Mouse (Mus musculus): Measurements from ENCODE around the gene AC129217.1. TPM values are rescaled to one million over a fixed set of nuclear protein-coding genes. Genes with fewer than 3 reads are reported as not detected.
"Not testable (repeated sequence)": the region's sequence is repeated elsewhere in the genome, so short reads cannot be mapped to it uniquely, and the experiment has no call there.

The AC129217.1 gene
- polyA plus RNA-seq, 1 experiment from 2014 or later, result not detected

DNA sequence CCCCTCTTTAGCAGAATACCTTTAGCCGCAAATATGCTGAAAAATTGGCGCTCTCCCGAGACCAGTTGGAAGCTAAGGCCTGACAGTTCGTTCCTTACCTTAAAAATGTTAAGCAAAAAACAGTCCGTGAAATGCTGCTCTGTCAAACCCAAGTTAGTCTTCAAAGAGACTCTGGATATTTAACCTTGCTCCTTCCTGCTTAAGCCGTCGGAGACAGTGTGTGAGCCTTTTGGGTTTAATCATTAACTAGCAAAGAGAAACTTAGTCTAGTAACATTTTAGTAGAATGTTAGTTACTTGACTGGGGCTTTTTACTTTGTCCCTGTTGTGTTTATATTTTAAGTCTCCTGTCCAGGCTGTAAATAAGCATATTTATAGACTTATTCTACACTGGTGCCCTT lies 8.4 kb upstream of the AC129217.1 start:
- Histone ChIP-seq H3K4me1 (replicated peaks; ENCODE audit: control insufficient read depth, insufficient read depth, low read length) (peaks cover 5% of the 10 kb centered on the region; the same call in 1 of the 2 replicates), H3K36me3 (ENCODE audit: control insufficient read depth, insufficient read depth) (peaks cover 30% of the 10 kb centered on the region), H3K4me2 (replicated peaks; ENCODE audit: low read depth) (peak overlapping the region; percentile 80), H3K27ac (ENCODE audit: low read depth, low read length) (peak overlapping the region; percentile 95), H3K27me3 (replicated peaks; ENCODE audit: control insufficient read depth, insufficient read depth, low read length) (no peaks in the 10 kb centered on the region), H3K9ac (ENCODE audit: low read depth, low read length) (peak overlapping the region; percentile 97), H3K4me3 (ENCODE audit: low read depth, low read length) (peak overlapping the region; percentile 97), H3K9me3 (ENCODE audit: control insufficient read depth) (no peaks in the 10 kb centered on the region)
- ATAC-seq, result no peak
- TF ChIP-seq CTCF (IDR thresholded peaks at IDR 0.05; ENCODE audit: low read depth), result no peak
- WGBS, result under 1% methylated on average over 7 of the region's 7 CpGs

GRCm38 (mm10) chr19:8822696-8823095 lies 6.9 kb upstream of the AC129217.1 start:
- peak overlapping the region; percentile 97; the same call in 1 of the 2 replicates for H3K4me3 ChIP-seq (ENCODE audit: low read depth, low read length)
- peaks cover 5% of the 10 kb centered on the region; the same call in 1 of the 2 replicates for H3K4me1 ChIP-seq (replicated peaks; ENCODE audit: control insufficient read depth, insufficient read depth, low read length)
- no peak overlapping the region for H3K27ac ChIP-seq (ENCODE audit: low read depth, low read length)
- H3K9ac ChIP-seq (ENCODE audit: low read depth, low read length), result no peak overlapping the region
- H3K36me3 ChIP-seq (ENCODE audit: control insufficient read depth, insufficient read depth), result peaks cover 43% of the 10 kb centered on the region
- no peak for ATAC-seq
- TF ChIP-seq CTCF (IDR thresholded peaks at IDR 0.05; ENCODE audit: low read depth), result no peak
- H3K27me3 ChIP-seq (replicated peaks; ENCODE audit: control insufficient read depth, insufficient read depth, low read length), result no peaks in the 10 kb centered on the region
- H3K9me3 ChIP-seq (ENCODE audit: control insufficient read depth), result no peaks in the 10 kb centered on the region
- H3K4me2 ChIP-seq (replicated peaks; ENCODE audit: low read depth), result peak overlapping the region; percentile 80
- 56% methylated on average over 8 of the region's 8 CpGs for WGBS

- H3K9ac ChIP-seq (ENCODE audit: low read depth, low read length), result no peak overlapping the region
- H3K27ac ChIP-seq (ENCODE audit: low read depth, low read length), result no peak overlapping the region
- H3K4me1 ChIP-seq (replicated peaks; ENCODE audit: control insufficient read depth, insufficient read depth, low read length), result no peaks in the 10 kb centered on the region
- H3K36me3 ChIP-seq (ENCODE audit: control insufficient read depth, insufficient read depth), result peaks cover 87% of the 10 kb centered on the region
- TF ChIP-seq CTCF (IDR thresholded peaks at IDR 0.05; ENCODE audit: low read depth), result no peak
- no peak overlapping the region for H3K4me2 ChIP-seq (replicated peaks; ENCODE audit: low read depth)
- no peaks in the 10 kb centered on the region for H3K27me3 ChIP-seq (replicated peaks; ENCODE audit: control insufficient read depth, insufficient read depth, low read length)
- no peaks in the 10 kb centered on the region for H3K9me3 ChIP-seq (ENCODE audit: control insufficient read depth)
- no peak overlapping the region for H3K4me3 ChIP-seq (ENCODE audit: low read depth, low read length)
- 87% methylated on average over 8 of the region's 8 CpGs for WGBS
- ATAC-seq, result no peak
Measured at GRCm38 (mm10) chr19:8830664-8831063, 1.1 kb downstream of the AC129217.1 start.

- H3K27me3 ChIP-seq (replicated peaks; ENCODE audit: control insufficient read depth, insufficient read depth, low read length), result no peaks in the 10 kb centered on the region
- H3K27ac ChIP-seq (ENCODE audit: low read depth, low read length), result no peak overlapping the region
- no peak overlapping the region for H3K9ac ChIP-seq (ENCODE audit: low read depth, low read length)
- H3K4me2 ChIP-seq (replicated peaks; ENCODE audit: low read depth), result no peak overlapping the region
- WGBS, result 84% methylated on average over 11 of the region's 11 CpGs
- H3K9me3 ChIP-seq (ENCODE audit: control insufficient read depth), result no peaks in the 10 kb centered on the region
- peaks cover 82% of the 10 kb centered on the region for H3K36me3 ChIP-seq (ENCODE audit: control insufficient read depth, insufficient read depth)
- no peak overlapping the region for H3K4me3 ChIP-seq (ENCODE audit: low read depth, low read length)
- no peak for TF ChIP-seq CTCF (IDR thresholded peaks at IDR 0.05; ENCODE audit: low read depth)
- no peaks in the 10 kb centered on the region for H3K4me1 ChIP-seq (replicated peaks; ENCODE audit: control insufficient read depth, insufficient read depth, low read length)
- no peak for ATAC-seq
Measured at GRCm38 (mm10) chr19:8831262-8831661, 1.7 kb downstream of the AC129217.1 start.

GRCm38 (mm10) chr19:8832971-8833370 lies 3.4 kb downstream of the AC129217.1 start:
- no peak overlapping the region for H3K4me2 ChIP-seq (replicated peaks; ENCODE audit: low read depth)
- no peak for ATAC-seq
- H3K36me3 ChIP-seq (ENCODE audit: control insufficient read depth, insufficient read depth), result peaks cover 67% of the 10 kb centered on the region
- H3K27ac ChIP-seq (ENCODE audit: low read depth, low read length), result no peak overlapping the region
- no peak overlapping the region for H3K9ac ChIP-seq (ENCODE audit: low read depth, low read length)
- WGBS, result 89% methylated on average over 4 of the region's 4 CpGs
- H3K4me3 ChIP-seq (ENCODE audit: low read depth, low read length), result no peak overlapping the region
- TF ChIP-seq CTCF (IDR thresholded peaks at IDR 0.05; ENCODE audit: low read depth), result no peak
- H3K9me3 ChIP-seq (ENCODE audit: control insufficient read depth), result no peaks in the 10 kb centered on the region
- H3K4me1 ChIP-seq (replicated peaks; ENCODE audit: control insufficient read depth, insufficient read depth, low read length), result no peaks in the 10 kb centered on the region
- no peaks in the 10 kb centered on the region for H3K27me3 ChIP-seq (replicated peaks; ENCODE audit: control insufficient read depth, insufficient read depth, low read length)

DNA sequence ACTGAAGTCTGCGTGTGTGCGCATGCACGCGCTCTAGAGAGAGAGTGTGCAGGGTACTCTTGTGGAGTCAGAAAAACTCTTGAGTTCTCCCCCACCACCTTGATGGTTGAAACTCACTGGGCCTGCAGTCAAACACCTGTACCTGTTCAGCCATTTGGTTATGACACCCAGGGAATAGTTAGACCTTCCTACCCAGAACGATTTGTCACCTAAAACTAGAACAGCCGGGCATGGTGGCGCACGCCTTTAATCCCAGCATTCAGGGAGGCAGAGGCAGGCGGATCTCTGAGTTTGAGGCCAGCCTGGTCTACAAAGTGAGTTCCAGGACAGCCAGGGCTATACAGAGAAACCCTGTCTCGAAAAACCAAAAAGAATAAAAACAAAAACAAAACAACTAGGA lies 6.8 kb downstream of the AC129217.1 start:
- H3K36me3 ChIP-seq (ENCODE audit: control insufficient read depth, insufficient read depth), result peaks cover 34% of the 10 kb centered on the region
- WGBS, result 92% methylated on average over 10 of the region's 10 CpGs
- not testable (repeated sequence) for H3K27me3 ChIP-seq (replicated peaks; ENCODE audit: control insufficient read depth, insufficient read depth, low read length); H3K4me3 ChIP-seq (ENCODE audit: low read depth, low read length); H3K9me3 ChIP-seq (ENCODE audit: control insufficient read depth); H3K27ac ChIP-seq (ENCODE audit: low read depth, low read length); H3K4me2 ChIP-seq (replicated peaks; ENCODE audit: low read depth); H3K9ac ChIP-seq (ENCODE audit: low read depth, low read length); H3K4me1 ChIP-seq (replicated peaks; ENCODE audit: control insufficient read depth, insufficient read depth, low read length); ATAC-seq

DNA sequence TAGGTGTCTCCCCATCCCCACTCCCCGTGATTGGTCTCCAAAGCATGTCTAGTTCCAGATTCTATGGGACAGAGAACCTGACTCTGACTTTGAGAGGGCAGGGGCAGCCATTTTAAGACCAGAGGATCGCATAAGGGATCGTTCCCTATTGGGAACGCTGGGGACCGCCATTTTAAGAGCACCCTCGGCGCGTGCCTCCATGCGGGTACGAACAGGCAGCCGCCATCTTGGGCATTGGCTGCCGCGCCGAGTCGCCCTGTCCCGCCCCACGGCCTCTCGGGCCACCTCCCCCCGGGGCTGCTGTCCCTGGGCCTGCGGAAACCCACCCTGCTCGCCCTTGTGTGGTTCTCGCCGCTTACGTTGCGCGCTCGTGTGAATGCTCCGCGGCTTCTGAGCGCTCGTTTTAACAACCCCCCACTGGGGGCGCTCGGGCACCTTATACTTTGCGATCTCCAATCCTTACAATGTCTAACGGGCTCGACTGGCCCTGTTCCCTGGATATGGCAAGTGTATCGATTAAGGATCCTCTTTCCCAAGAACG lies 7.7 kb downstream of the AC129217.1 start, which contains the start of gene Bscl2:
Gene Bscl2, plus strand, starts transcription at position 217 of the 541 bp plus-strand sequence.
- no peaks in the 10 kb centered on the region for H3K9me3 ChIP-seq (ENCODE audit: control insufficient read depth)
- H3K4me1 ChIP-seq (replicated peaks; ENCODE audit: control insufficient read depth, insufficient read depth, low read length), result no peaks in the 10 kb centered on the region
- peak within 1 kb of the TSS; percentile 89 for H3K4me2 ChIP-seq (replicated peaks; ENCODE audit: low read depth)
- no peaks in the 10 kb centered on the region for H3K27me3 ChIP-seq (replicated peaks; ENCODE audit: control insufficient read depth, insufficient read depth, low read length)
- peaks cover 24% of the 10 kb centered on the region for H3K36me3 ChIP-seq (ENCODE audit: control insufficient read depth, insufficient read depth)
- H3K9ac ChIP-seq (ENCODE audit: low read depth, low read length), result peak within 1 kb of the TSS; percentile 83
- WGBS, result under 1% methylated on average over 38 of the region's 38 CpGs
- TF ChIP-seq CTCF (IDR thresholded peaks at IDR 0.05; ENCODE audit: low read depth), result peak; percentile 74
- peak within 1 kb of the TSS; percentile 62 for H3K4me3 ChIP-seq (ENCODE audit: low read depth, low read length)
- H3K27ac ChIP-seq (ENCODE audit: low read depth, low read length), result peak within 1 kb of the TSS; percentile 92
- ATAC-seq, result peak; percentile 74

Data from intestine, postnatal 0 days (tissue).